Mouse (Mus musculus): Measurements from ENCODE around the gene Trim62.

- TF ChIP-seq CTCF (IDR thresholded peaks at IDR 0.05; ENCODE audit: low read depth) (no peak), EP300 (IDR thresholded peaks at IDR 0.05; ENCODE audit: low read depth) (no peak)
These were observed 3.2 kb downstream of the Trim62 start for GRCm38 (mm10) chr4:128886571-128886970.

Measured in heart, postnatal 0 days (tissue).